ENCODE assay signal across 14 mouse cellular contexts in the genomic region with DNA sequence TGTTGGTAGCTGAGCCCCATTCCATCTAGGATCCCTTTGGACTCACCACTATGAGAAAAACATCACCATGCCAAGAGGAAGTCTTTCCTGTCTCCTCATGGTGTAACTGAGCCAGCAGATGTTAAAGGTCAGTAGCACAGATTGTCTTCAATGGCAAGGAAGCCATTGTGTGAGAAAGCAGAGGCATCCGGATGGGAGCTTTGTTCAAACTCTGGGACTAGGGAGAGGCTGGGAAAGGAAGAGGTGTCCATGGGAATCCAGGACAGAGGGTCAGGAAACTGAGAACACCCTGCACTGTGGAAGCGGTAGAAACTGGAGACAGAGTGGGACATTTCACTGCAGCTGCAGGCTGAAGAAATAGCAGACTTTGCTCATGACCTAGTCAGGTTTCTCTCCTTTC.
A peak's percentile ranks its signal among the peaks of the same experiment; 100 is the strongest.
DNase-seq lines count a peak whose midpoint lies in the region; ATAC-seq lines count a peak whose summit lies in the region.
"Had no signal": no experiment of that assay in that cellular context is flagged by ENCODE, and none has a peak within 500 bp of the region (broad histone marks: within the 10 kb centered on the region; RNA-seq: fewer than 3 reads in every experiment).

No protein-coding gene starts in this region.

- DNase-seq in kidney, adult 18-20 months = peak; percentile 15
- DNase-seq in heart, adult 9 months (ENCODE audit: low spot score in 2 of 2) = peak; percentile 61 to 86
- peak; percentile 37 for DNase-seq in heart, postnatal 4 days
- DNase-seq in lung, postnatal 10 days = peak; percentile 49
- no peak for DNase-seq in urinary bladder, adult 18-20 months (ENCODE audit: low spot score in 2 of 2)
- DNase-seq in limb, embryonic 10.5 days (ENCODE audit: low spot score) = no peak
- DNase-seq in left cerebral cortex, postnatal 14 days (ENCODE audit: low spot score in 2 of 2) = no peak
- DNase-seq: cerebellum, postnatal 10 days; thymus, postnatal 25 days had no signal

- no peaks in the 10 kb centered on the region for H3K36me3 ChIP-seq in kidney, embryonic 14.5 days (ENCODE audit: control insufficient read depth, insufficient read depth, low read length)
- no peaks in the 10 kb centered on the region for H3K36me3 ChIP-seq in limb, embryonic 10.5 days
- H3K36me3 ChIP-seq: limb, embryonic 12.5 days; midbrain, embryonic 10.5 days had no signal

- H3K27me3 ChIP-seq in kidney, embryonic 14.5 days (ENCODE audit: control insufficient read depth, insufficient read depth, low read length) = no peaks in the 10 kb centered on the region
- H3K27me3 ChIP-seq in limb, embryonic 10.5 days (ENCODE audit: low read depth, poor library complexity, severe bottlenecking) = no peaks in the 10 kb centered on the region
- H3K27me3 ChIP-seq: limb, embryonic 12.5 days; Patski had no signal

- no peak overlapping the region for H3K4me3 ChIP-seq in kidney, embryonic 14.5 days (ENCODE audit: low read length)
- no peak overlapping the region for H3K4me3 ChIP-seq in limb, embryonic 10.5 days
- H3K4me3 ChIP-seq: limb, embryonic 12.5 days; midbrain, embryonic 10.5 days had no signal

- 79% methylated on average over 2 of the region's 2 CpGs for WGBS in kidney, embryonic 14.5 days
- 90% methylated on average over 2 of the region's 2 CpGs for WGBS in limb, embryonic 10.5 days

- ATAC-seq in kidney, embryonic 14.5 days (ENCODE audit: low FRiP score, low TSS enrichment) = no peak
- ATAC-seq: Patski had no signal

- intact Hi-C loops in left cerebral cortex, postnatal 14 days (cut with DNase I) = no loop called here

- H3K27ac ChIP-seq in kidney, embryonic 14.5 days (ENCODE audit: low read depth, low read length) = no peak overlapping the region
- H3K27ac ChIP-seq in limb, embryonic 10.5 days = no peak overlapping the region
- H3K27ac ChIP-seq: hindbrain, embryonic 14.5 days; limb, embryonic 12.5 days; midbrain, embryonic 10.5 days had no signal

- no peak overlapping the region for H3K4me2 ChIP-seq in kidney, embryonic 14.5 days (replicated peaks; ENCODE audit: low read depth, low read length)
- H3K4me2 ChIP-seq: hindbrain, embryonic 14.5 days; limb, embryonic 12.5 days had no signal

- H3K9ac ChIP-seq in kidney, embryonic 14.5 days (ENCODE audit: low read depth, low read length) = no peak overlapping the region
- H3K9ac ChIP-seq: hindbrain, embryonic 14.5 days; limb, embryonic 12.5 days had no signal

- no peaks in the 10 kb centered on the region for H3K9me3 ChIP-seq in kidney, embryonic 14.5 days (ENCODE audit: control insufficient read depth, low read length)
- H3K9me3 ChIP-seq in limb, embryonic 10.5 days (replicated peaks) = no peaks in the 10 kb centered on the region
- H3K9me3 ChIP-seq: limb, embryonic 12.5 days; midbrain, embryonic 10.5 days had no signal

- H3K4me1 ChIP-seq in kidney, embryonic 14.5 days (ENCODE audit: control insufficient read depth, insufficient read depth, low read length) = no peaks in the 10 kb centered on the region
- H3K4me1 ChIP-seq in limb, embryonic 10.5 days = peaks cover 11% of the 10 kb centered on the region
- H3K4me1 ChIP-seq: midbrain, embryonic 10.5 days had no signal

Comparison
In these comparisons a context has a peak if more than half of its experiments do, and no peak if none do; other contexts are left out.
1. DNase-seq: peak in kidney, adult 18-20 months (single experiment), heart, adult 9 months (2 of 2), heart, postnatal 4 days (single experiment) and lung, postnatal 10 days (single experiment); none in urinary bladder, adult 18-20 months (0 of 2), limb, embryonic 10.5 days (single experiment) and left cerebral cortex, postnatal 14 days (0 of 2).